Mouse (Mus musculus) midbrain, embryonic 15.5 days (tissue): ENCODE results near the gene Tead3. TPM values are rescaled to one million over a fixed set of nuclear protein-coding genes. Genes with fewer than 3 reads are reported as not detected.

Experiments
- ATAC-seq: fragments of 200-750 bp; cut with Nextera tagmentation; replicated peaks from 2 replicates; pipeline ENCODE4 v1.8.0; 2017; ENCODE audit warnings: moderate TSS enrichment
- H3K27ac ChIP-seq: fragments of 300-500 bp; sonication (generic); 2 replicates; pipeline ENCODE4 v1.5.1; 2015; ENCODE audit warnings: mild to moderate bottlenecking, inconsistent platforms
- H3K27me3 ChIP-seq: fragments of 300-500 bp; sonication (generic); replicated peaks from 2 replicates; pipeline ENCODE4 v1.6.1; 2015; ENCODE audit warnings: inconsistent platforms
- H3K36me3 ChIP-seq: fragments of 300-500 bp; sonication (generic); replicated peaks from 2 replicates; pipeline ENCODE4 v1.6.1; 2015; ENCODE audit warnings: inconsistent platforms
- H3K4me1 ChIP-seq: fragments of 300-500 bp; sonication (generic); 2 replicates; pipeline ENCODE4 v1.6.1; 2015; ENCODE audit warnings: inconsistent platforms
- H3K4me2 ChIP-seq: fragments of 300-500 bp; sonication (generic); 2 replicates; pipeline ENCODE4 v1.6.1; 2015; ENCODE audit warnings: inconsistent platforms, mild to moderate bottlenecking, moderate library complexity
- H3K4me3 ChIP-seq: fragments of 300-500 bp; sonication (generic); 2 replicates; pipeline ENCODE4 v1.5.1; 2015; ENCODE audit warnings: mild to moderate bottlenecking, inconsistent platforms
- H3K9ac ChIP-seq: fragments of 300-500 bp; sonication (generic); 2 replicates; pipeline ENCODE4 v1.6.1; 2015; ENCODE audit warnings: mild to moderate bottlenecking, inconsistent platforms
- H3K9me3 ChIP-seq: fragments of 300-500 bp; sonication (generic); 2 replicates; pipeline ENCODE4 v1.6.1; 2016; ENCODE audit warnings: inconsistent platforms
- WGBS: fragments of 180-500 bp; shearing (Covaris S2); methylation state at CpG from one replicate; pipeline ENCODE4 v1.1.7; 2015; ENCODE audit warnings: mixed read lengths; 5-methylcytosine and 5-hydroxymethylcytosine counted together
- polyA plus RNA-seq: library from polyadenylated mRNA; unstranded; fragments of >200 nt; fragmentation: Nextera tagmentation; extraction: Ambion mirVana; gene quantifications from 2 replicates; pipeline ENCODE4 v1.2.1, GENCODE M21; 2015

The Tead3 gene
- polyA plus RNA-seq, 1 experiment from 2014 or later, result 1.4 TPM

DNA sequence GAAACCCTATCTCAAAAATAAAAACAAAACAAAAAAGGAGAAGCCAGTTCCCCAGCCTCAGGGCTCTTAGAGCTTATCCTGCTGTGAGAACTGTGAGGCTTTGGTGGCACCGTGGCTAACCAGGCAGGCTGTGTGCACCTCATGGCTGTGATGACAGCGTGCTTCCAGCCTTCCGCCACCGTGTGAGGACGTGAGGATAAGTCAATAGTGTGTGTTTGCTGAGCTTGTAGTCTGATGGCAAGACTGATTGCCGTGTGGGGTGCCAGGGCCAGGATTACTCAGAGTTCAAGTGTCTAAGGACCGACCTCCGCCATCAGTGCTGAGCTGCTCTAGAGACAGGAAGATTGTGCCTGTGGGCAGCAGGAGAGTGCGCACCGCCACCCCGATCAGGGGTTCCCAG lies 59.9 kb downstream of the Tead3 start:
- H3K27me3 ChIP-seq, result no peaks in the 10 kb centered on the region
- H3K4me1 ChIP-seq, result 0 out of 2 replicates have a peak, but pooled peaks cover 8% of the 10 kb centered on the region
- H3K9ac ChIP-seq, result no peak overlapping the region
- no peaks in the 10 kb centered on the region for H3K9me3 ChIP-seq
- H3K36me3 ChIP-seq, result no peaks in the 10 kb centered on the region
- no peak overlapping the region for H3K4me2 ChIP-seq
- no peak overlapping the region for H3K27ac ChIP-seq
- no peak for ATAC-seq
- H3K4me3 ChIP-seq, result no peak overlapping the region
- WGBS, result 81% methylated on average over 11 of the region's 11 CpGs

DNA sequence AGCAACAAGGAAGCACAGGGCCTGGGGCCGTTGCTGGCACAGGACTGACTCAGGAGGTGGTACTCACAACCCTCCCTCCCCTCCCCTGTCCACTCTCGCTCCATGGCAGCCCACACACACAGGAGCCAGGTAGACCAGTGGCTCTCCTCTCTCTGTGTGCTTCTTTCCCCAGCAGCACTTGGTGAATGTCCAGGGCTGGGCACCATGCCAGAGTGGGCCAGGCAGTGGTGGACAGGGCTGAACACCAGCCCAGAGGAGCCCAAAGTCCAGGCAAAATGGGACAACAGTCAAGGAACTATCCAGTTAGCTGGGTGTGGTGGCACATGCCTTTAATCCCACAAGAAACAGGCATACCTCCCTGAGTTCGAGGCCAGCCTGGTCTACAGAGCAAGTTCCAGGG lies 60.4 kb downstream of the Tead3 start:
- no peaks in the 10 kb centered on the region for H3K9me3 ChIP-seq
- no peak overlapping the region for H3K9ac ChIP-seq
- no peaks in the 10 kb centered on the region for H3K27me3 ChIP-seq
- ATAC-seq, result no peak
- H3K4me1 ChIP-seq, result 0 out of 2 replicates have a peak, but pooled peaks cover 7% of the 10 kb centered on the region
- no peak overlapping the region for H3K27ac ChIP-seq
- no peak overlapping the region for H3K4me3 ChIP-seq
- no peaks in the 10 kb centered on the region for H3K36me3 ChIP-seq
- WGBS, result 61% methylated on average over 3 of the region's 3 CpGs
- no peak overlapping the region for H3K4me2 ChIP-seq

DNA sequence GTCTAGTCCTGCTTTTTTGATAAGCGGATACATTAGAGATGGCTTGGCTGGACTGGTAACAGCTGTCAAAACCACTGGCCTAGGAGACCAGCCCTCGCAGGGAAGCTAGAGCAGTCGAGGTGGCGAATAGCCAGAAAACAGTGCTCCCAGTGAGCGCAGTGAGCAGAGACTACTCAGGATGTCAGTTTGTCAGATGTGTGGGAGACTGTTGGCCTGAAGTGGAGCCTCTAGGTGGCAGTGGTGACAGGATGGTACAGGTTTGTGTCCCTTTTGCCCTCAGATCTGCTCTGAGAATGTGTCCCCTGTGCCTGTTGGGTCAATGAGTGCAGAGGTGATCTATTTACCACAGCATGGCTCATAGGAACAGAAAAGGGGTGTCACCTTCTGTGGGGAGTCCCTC lies 62.6 kb downstream of the Tead3 start:
- Histone ChIP-seq H3K27me3 (no peaks in the 10 kb centered on the region), H3K9ac (no peak overlapping the region), H3K36me3 (no peaks in the 10 kb centered on the region), H3K4me3 (no peak overlapping the region), H3K27ac (no peak overlapping the region), H3K9me3 (no peaks in the 10 kb centered on the region), H3K4me1 (0 out of 2 replicates have a peak, but pooled peaks cover 4% of the 10 kb centered on the region), H3K4me2 (no peak overlapping the region)
- WGBS, result 73% methylated on average over 5 of the region's 5 CpGs
- ATAC-seq, result no peak

DNA sequence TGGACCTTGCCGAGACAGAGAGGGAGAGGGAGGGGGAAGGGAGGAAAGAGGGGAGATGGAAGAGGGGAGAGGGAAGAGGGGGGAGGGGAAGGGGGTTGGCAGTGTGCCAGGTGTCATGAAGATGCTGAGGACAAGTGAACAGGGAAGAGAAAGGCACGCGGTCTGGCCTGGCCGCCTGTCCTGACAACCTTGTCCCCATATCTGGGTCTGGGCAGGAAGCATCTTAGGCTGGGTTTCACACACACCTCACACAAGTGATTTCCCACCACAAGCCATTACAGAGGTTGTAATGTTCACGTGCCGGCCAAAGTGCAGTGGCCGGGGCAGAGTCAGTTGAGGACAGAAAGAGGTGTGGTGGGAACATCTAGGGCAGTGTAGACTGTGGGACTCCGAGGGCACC lies 63.0 kb downstream of the Tead3 start:
- no peaks in the 10 kb centered on the region for H3K9me3 ChIP-seq
- 68% methylated on average over 8 of the region's 8 CpGs for WGBS
- no peaks in the 10 kb centered on the region for H3K27me3 ChIP-seq
- H3K4me3 ChIP-seq, result no peak overlapping the region
- H3K4me2 ChIP-seq, result no peak overlapping the region
- H3K36me3 ChIP-seq, result no peaks in the 10 kb centered on the region
- H3K9ac ChIP-seq, result no peak overlapping the region
- ATAC-seq, result no peak
- H3K27ac ChIP-seq, result no peak overlapping the region
- H3K4me1 ChIP-seq, result 0 out of 2 replicates have a peak, but pooled peaks cover 4% of the 10 kb centered on the region

DNA sequence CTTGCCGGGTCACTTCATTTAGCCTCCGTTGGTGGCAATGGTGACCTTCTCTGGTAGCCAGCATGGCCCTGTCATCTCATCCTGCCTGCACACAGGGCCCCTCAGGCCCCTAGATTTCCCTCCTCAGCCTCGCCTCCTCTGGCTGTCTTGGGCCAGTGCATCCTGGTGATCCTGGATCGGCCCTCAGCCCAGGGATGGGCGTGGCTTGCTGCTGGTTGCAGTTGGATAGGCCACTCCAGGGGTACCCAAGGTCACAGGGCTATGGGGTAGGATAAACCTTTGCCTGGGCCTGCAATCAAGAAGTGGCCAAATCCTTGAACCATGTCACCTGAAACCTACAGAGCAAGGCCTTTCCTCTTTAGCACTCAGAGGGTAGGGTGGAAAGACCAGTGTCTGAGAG lies 63.7 kb downstream of the Tead3 start:
- no peak overlapping the region for H3K4me2 ChIP-seq
- H3K36me3 ChIP-seq, result no peaks in the 10 kb centered on the region
- H3K9me3 ChIP-seq, result no peaks in the 10 kb centered on the region
- H3K4me1 ChIP-seq, result 0 out of 2 replicates have a peak, but pooled peaks cover 4% of the 10 kb centered on the region
- H3K27ac ChIP-seq, result no peak overlapping the region
- no peak overlapping the region for H3K9ac ChIP-seq
- ATAC-seq, result no peak
- no peak overlapping the region for H3K4me3 ChIP-seq
- no peaks in the 10 kb centered on the region for H3K27me3 ChIP-seq
- WGBS, result 20% methylated on average over 5 of the region's 5 CpGs

DNA sequence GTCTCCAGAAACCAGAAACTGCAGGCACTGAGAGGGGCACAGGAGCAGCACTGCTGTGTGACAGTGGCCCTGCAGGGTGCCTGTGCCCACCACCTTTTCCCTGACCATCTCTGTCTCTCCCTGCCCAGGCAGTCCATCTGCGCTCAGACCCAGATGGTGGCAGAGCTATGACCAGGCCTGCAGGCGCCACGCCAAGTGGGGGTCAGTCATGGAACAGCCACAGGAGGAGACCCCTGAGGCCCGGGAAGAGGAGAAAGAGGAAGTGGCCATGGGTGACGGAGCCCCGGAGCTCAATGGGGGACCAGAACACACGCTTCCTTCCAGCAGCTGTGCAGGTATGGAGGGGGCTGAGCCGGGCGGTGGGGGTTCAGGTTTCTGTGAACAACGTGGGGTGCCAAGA lies 64.5 kb downstream of the Tead3 start:
- no peaks in the 10 kb centered on the region for H3K27me3 ChIP-seq
- no peaks in the 10 kb centered on the region for H3K36me3 ChIP-seq
- no peak for ATAC-seq
- no peak overlapping the region for H3K4me3 ChIP-seq
- H3K4me1 ChIP-seq, result 0 out of 2 replicates have a peak, but pooled peaks cover 4% of the 10 kb centered on the region
- H3K9me3 ChIP-seq, result no peaks in the 10 kb centered on the region
- 86% methylated on average over 10 of the region's 10 CpGs for WGBS
- H3K9ac ChIP-seq, result no peak overlapping the region
- no peak overlapping the region for H3K27ac ChIP-seq
- H3K4me2 ChIP-seq, result no peak overlapping the region

DNA sequence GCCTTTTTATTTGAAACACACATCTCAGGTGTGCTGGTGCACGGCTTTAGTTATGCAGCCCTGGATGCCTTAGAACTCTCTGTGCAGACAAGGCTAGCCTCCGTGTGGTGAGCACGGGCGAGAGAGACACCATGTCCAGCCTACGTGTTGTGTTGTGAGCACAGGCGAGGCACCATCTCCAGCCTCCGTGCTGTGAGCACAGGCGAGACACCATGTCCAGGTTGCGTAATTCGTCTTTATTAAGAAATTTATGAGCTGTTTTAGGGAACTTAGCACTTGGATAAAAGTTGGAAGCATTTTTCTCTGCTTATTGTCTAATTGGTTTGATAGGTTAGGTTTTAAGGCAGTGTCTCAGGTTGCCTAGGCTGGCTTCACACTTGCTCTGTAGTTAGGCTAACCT lies 67.4 kb downstream of the Tead3 start:
- H3K4me1 ChIP-seq, result peaks cover 7% of the 10 kb centered on the region; the same call in 1 of the 2 replicates
- H3K36me3 ChIP-seq, result no peaks in the 10 kb centered on the region
- ATAC-seq, result no peak
- H3K4me2 ChIP-seq, result no peak overlapping the region
- no peak overlapping the region for H3K9ac ChIP-seq
- H3K9me3 ChIP-seq, result no peaks in the 10 kb centered on the region
- no peaks in the 10 kb centered on the region for H3K27me3 ChIP-seq
- 92% methylated on average over 10 of the region's 10 CpGs for WGBS
- no peak overlapping the region for H3K27ac ChIP-seq
- no peak overlapping the region for H3K4me3 ChIP-seq

DNA sequence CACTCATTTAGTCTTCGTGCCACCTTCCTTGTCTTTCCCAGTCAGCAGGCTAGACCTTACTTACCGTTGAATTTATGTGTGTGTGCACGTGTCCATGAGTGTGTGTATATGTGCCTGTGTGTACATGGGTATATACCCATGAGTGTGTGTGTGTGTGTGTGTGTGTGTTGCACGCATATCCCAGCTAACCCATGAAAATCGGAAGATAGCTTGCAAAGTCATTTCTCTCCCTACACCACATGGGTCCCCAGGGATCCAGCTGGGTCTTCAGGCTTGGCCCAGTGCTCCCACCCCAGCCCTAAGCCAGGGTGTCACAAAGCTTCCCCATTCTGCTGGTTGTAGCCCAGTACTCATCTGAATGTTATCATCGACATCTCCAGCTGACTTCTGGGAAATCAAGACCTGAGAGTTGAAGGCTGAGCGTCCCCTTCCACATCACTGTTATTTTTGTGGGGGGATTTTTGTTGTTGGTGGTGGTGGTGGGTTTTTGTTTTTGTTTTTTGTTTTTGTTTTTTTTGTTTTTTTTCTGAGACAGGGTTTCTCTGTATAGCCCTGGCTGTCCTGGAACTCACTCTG lies 68.7 kb downstream of the Tead3 start:
- WGBS, result 93% methylated on average over 7 of the region's 7 CpGs
- no peak for ATAC-seq
- Histone ChIP-seq H3K4me1 (peaks cover 7% of the 10 kb centered on the region; the same call in 1 of the 2 replicates), H3K9me3 (no peaks in the 10 kb centered on the region), H3K27ac (no peak overlapping the region), H3K9ac (no peak overlapping the region), H3K27me3 (no peaks in the 10 kb centered on the region), H3K36me3 (no peaks in the 10 kb centered on the region), H3K4me2 (no peak overlapping the region), H3K4me3 (no peak overlapping the region)

Other genes starting within 250 kb of the Tead3 start
- gene Scube3, start 208.7 kb downstream of the Tead3 start, polyA plus RNA-seq, result 6.0 and 6.4 TPM in 2 replicates
- 53.4 and 55.0 TPM in 2 replicates for gene Zfp523, start 173.7 kb downstream of the Tead3 start, polyA plus RNA-seq
- 5.3 and 7.3 TPM in 2 replicates for gene Def6, start 143.0 kb downstream of the Tead3 start, polyA plus RNA-seq
- 1.8 TPM in 2 replicates for gene Ppard, start 118.1 kb downstream of the Tead3 start, polyA plus RNA-seq
- 27.8 and 28.5 TPM in 2 replicates for gene Fance, start 37.3 kb downstream of the Tead3 start, polyA plus RNA-seq
- gene Rpl10a, start 22.3 kb downstream of the Tead3 start, polyA plus RNA-seq, result 307 and 313 TPM in 2 replicates
- 1.3 and 1.9 TPM in 2 replicates for gene Tulp1, start 14.4 kb upstream of the Tead3 start, polyA plus RNA-seq
- 37.3 and 39.8 TPM in 2 replicates for gene Fkbp5, start 166.7 kb upstream of the Tead3 start, polyA plus RNA-seq
- not detected in 2 replicates for gene Armc12, start 180.0 kb upstream of the Tead3 start, polyA plus RNA-seq
- gene Clpsl2, start 198.6 kb upstream of the Tead3 start, polyA plus RNA-seq, result not detected in 2 replicates
- 0.36 TPM in 1 of 2 replicates, not detected in the other for gene Clps, start 209.9 kb upstream of the Tead3 start, polyA plus RNA-seq
- 11.3 and 11.4 TPM in 2 replicates for gene Lhfpl5, start 224.8 kb upstream of the Tead3 start, polyA plus RNA-seq